Mouse (Mus musculus): ENCODE results near the gene Ints1. TPM values are rescaled to one million over a fixed set of nuclear protein-coding genes. Genes with fewer than 3 reads are reported as not detected.

The Ints1 gene
- polyA plus RNA-seq, 1 experiment from 2014 or later: 32.3 TPM

DNA sequence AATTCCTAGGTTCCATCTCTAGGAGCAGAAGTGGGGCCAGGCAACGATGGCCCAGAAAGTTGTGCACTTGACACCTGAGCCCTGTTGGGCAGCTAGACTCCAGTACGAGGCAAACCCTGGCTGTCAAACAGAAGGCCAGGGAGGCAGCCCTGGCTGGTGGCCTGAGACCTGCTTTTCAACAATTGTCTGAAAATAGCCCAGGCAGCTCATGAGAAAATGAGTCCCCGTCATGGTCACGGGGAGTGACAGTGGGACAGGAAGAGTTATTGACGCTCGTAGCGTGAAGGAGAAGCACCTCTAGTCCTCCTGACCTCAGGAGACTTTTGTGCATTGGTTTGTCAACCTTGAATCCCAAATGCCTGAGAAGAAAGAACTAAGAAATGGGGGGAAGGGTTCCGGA, 5.9 kb upstream of the Ints1 start:
- no peaks in the 10 kb centered on the region for H3K9me3 ChIP-seq (ENCODE audit: control insufficient read depth, low read length)
- 85% methylated on average over 8 of the region's 8 CpGs for WGBS
- ATAC-seq: no peak
- no peak overlapping the region for H3K4me3 ChIP-seq (replicated peaks; ENCODE audit: low read length)
- no peak overlapping the region for H3K9ac ChIP-seq (replicated peaks; ENCODE audit: low read depth, low read length)
- no peak overlapping the region for H3K4me2 ChIP-seq (ENCODE audit: low read length)
- H3K27me3 ChIP-seq (replicated peaks; ENCODE audit: control insufficient read depth, insufficient read depth, low read length): no peaks in the 10 kb centered on the region
- H3K4me1 ChIP-seq (replicated peaks; ENCODE audit: control insufficient read depth, insufficient read depth, low read length): no peaks in the 10 kb centered on the region
- no peak overlapping the region for H3K27ac ChIP-seq (ENCODE audit: low read length)
- no peaks in the 10 kb centered on the region for H3K36me3 ChIP-seq (ENCODE audit: control insufficient read depth, insufficient read depth)

DNA sequence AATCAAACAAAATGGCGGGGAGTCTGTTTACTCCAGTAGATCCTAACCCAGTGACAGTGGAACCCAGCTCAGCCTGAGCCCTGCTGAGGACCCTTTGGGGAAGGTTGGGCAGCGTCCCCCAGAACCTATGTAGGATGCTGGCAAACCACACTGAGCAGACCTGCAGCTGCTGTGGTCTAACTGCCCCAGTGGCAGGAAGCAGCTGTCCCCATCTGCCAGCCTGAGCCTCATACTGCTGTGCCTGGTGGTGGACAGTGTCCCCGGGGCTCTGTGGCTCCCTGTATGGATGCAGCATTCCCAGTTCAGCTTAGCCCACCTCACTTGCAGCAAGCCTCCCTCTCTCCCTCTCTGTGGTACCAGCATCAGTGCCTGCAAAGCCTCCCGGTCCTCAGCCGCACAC, 1.5 kb upstream of the Ints1 start:
- Histone ChIP-seq H3K27me3 (replicated peaks; ENCODE audit: control insufficient read depth, insufficient read depth, low read length) (no peaks in the 10 kb centered on the region), H3K4me1 (replicated peaks; ENCODE audit: control insufficient read depth, insufficient read depth, low read length) (peaks cover 9% of the 10 kb centered on the region), H3K27ac (ENCODE audit: low read length) (no peak overlapping the region), H3K4me3 (replicated peaks; ENCODE audit: low read length) (no peak overlapping the region), H3K9me3 (ENCODE audit: control insufficient read depth, low read length) (no peaks in the 10 kb centered on the region), H3K36me3 (ENCODE audit: control insufficient read depth, insufficient read depth) (peaks cover 9% of the 10 kb centered on the region; the same call in 1 of the 2 replicates), H3K4me2 (ENCODE audit: low read length) (no peak overlapping the region), H3K9ac (replicated peaks; ENCODE audit: low read depth, low read length) (no peak overlapping the region)
- WGBS: 85% methylated on average over 5 of the region's 5 CpGs
- no peak for ATAC-seq

DNA sequence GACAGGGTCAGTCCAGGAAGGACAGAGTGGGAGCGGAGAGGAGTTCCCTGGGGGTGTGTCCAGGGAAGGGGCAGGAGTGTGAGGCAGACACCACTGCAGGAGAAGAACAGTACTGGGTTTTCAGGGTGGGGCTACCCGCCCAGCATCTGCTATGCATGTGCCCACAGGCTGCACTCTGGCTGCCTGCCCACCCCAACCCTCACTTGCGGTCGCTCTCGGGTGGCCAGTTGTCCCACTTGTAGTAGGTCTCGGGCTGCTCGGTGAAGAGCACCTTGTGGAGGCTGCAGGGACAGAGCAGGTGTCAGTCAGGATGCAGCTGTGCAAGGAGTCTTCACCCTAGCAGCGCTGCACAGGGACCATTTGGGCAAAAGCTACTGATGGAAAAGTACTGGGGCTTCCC, 7.3 kb downstream of the Ints1 start:
- WGBS: 91% methylated on average over 8 of the region's 8 CpGs
- no peak overlapping the region for H3K9ac ChIP-seq (replicated peaks; ENCODE audit: low read depth, low read length)
- no peak overlapping the region for H3K27ac ChIP-seq (ENCODE audit: low read length)
- H3K9me3 ChIP-seq (ENCODE audit: control insufficient read depth, low read length): no peaks in the 10 kb centered on the region
- H3K36me3 ChIP-seq (ENCODE audit: control insufficient read depth, insufficient read depth): peaks cover 60% of the 10 kb centered on the region
- H3K27me3 ChIP-seq (replicated peaks; ENCODE audit: control insufficient read depth, insufficient read depth, low read length): no peaks in the 10 kb centered on the region
- no peak overlapping the region for H3K4me2 ChIP-seq (ENCODE audit: low read length)
- no peak for ATAC-seq
- no peak overlapping the region for H3K4me3 ChIP-seq (replicated peaks; ENCODE audit: low read length)
- no peaks in the 10 kb centered on the region for H3K4me1 ChIP-seq (replicated peaks; ENCODE audit: control insufficient read depth, insufficient read depth, low read length)

DNA sequence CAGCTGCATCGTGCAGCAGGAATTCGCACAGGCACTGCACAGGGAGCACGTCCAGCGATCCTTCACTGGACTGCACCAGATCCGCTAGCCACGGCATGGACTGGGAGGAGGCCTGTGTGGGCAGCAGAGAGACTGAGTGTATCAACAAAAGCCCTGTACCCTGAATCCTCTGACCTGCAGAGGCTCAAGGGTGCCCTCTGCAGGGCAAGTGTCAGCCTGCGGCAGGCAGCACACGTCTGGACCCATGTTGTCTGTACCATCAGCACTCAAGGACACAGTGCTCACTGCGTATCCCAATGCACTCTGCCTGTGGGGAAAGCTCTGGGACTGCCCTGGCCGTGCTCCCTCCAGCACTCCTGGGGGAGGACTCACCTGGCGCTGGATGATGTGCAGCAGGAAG, 11.2 kb downstream of the Ints1 start:
- no peak overlapping the region for H3K9ac ChIP-seq (replicated peaks; ENCODE audit: low read depth, low read length)
- H3K36me3 ChIP-seq (ENCODE audit: control insufficient read depth, insufficient read depth): peaks cover 50% of the 10 kb centered on the region
- no peak for ATAC-seq
- H3K4me2 ChIP-seq (ENCODE audit: low read length): no peak overlapping the region
- no peaks in the 10 kb centered on the region for H3K4me1 ChIP-seq (replicated peaks; ENCODE audit: control insufficient read depth, insufficient read depth, low read length)
- 70% methylated on average over 11 of the region's 11 CpGs for WGBS
- no peaks in the 10 kb centered on the region for H3K27me3 ChIP-seq (replicated peaks; ENCODE audit: control insufficient read depth, insufficient read depth, low read length)
- no peak overlapping the region for H3K27ac ChIP-seq (ENCODE audit: low read length)
- no peak overlapping the region for H3K4me3 ChIP-seq (replicated peaks; ENCODE audit: low read length)
- no peaks in the 10 kb centered on the region for H3K9me3 ChIP-seq (ENCODE audit: control insufficient read depth, low read length)

DNA sequence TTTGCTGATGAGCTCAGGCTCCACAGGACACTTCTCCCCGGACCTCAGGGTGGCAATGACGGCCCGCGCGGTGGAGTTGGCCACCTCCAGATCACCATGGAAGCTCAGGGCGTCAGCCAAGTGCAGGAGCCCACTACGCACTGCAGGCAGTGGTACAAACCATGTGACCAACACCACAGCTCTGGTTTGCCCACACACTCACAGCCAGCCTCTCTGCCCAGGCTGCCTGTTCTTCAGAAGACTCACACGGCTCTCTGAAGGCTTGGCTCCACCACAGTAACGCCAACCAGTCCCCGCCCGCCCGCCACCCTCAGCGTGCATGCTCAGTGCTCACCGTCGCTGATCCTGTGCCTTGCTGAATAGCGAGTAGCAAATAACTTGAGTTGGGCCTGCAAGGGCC, 17.4 kb downstream of the Ints1 start:
- ATAC-seq: no peak
- 88% methylated on average over 16 of the region's 16 CpGs for WGBS
- Histone ChIP-seq H3K4me2 (ENCODE audit: low read length) (no peak overlapping the region), H3K9ac (replicated peaks; ENCODE audit: low read depth, low read length) (no peak overlapping the region), H3K4me3 (replicated peaks; ENCODE audit: low read length) (no peak overlapping the region), H3K27me3 (replicated peaks; ENCODE audit: control insufficient read depth, insufficient read depth, low read length) (no peaks in the 10 kb centered on the region), H3K36me3 (ENCODE audit: control insufficient read depth, insufficient read depth) (peaks cover 31% of the 10 kb centered on the region), H3K4me1 (replicated peaks; ENCODE audit: control insufficient read depth, insufficient read depth, low read length) (no peaks in the 10 kb centered on the region), H3K27ac (ENCODE audit: low read length) (no peak overlapping the region), H3K9me3 (ENCODE audit: control insufficient read depth, low read length) (no peaks in the 10 kb centered on the region)

DNA sequence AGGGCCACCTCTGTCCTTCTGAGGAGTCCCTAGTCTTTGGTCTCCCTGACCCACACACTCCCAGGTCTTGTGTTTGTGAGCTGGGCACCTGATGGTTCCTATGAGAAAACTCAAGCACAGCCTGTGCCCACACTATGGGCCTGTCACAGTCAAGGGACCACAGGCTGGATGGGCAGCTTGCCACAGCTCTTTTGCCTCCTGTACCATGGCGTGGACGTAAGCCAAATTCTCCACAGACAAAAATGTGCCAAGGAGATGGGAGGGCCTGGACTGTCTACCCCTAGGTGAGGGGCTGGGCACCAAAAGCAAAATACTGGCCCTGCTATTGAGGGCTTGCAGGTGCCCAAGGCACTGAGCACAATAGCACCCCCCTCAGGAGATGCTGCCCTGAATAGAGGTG, 18.9 kb downstream of the Ints1 start:
- WGBS: 89% methylated on average over 2 of the region's 2 CpGs
- Histone ChIP-seq H3K4me3 (replicated peaks; ENCODE audit: low read length) (no peak overlapping the region), H3K4me2 (ENCODE audit: low read length) (no peak overlapping the region), H3K36me3 (ENCODE audit: control insufficient read depth, insufficient read depth) (peaks cover 26% of the 10 kb centered on the region), H3K27ac (ENCODE audit: low read length) (no peak overlapping the region), H3K27me3 (replicated peaks; ENCODE audit: control insufficient read depth, insufficient read depth, low read length) (no peaks in the 10 kb centered on the region), H3K9ac (replicated peaks; ENCODE audit: low read depth, low read length) (no peak overlapping the region), H3K4me1 (replicated peaks; ENCODE audit: control insufficient read depth, insufficient read depth, low read length) (no peaks in the 10 kb centered on the region), H3K9me3 (ENCODE audit: control insufficient read depth, low read length) (no peaks in the 10 kb centered on the region)
- no peak for ATAC-seq

DNA sequence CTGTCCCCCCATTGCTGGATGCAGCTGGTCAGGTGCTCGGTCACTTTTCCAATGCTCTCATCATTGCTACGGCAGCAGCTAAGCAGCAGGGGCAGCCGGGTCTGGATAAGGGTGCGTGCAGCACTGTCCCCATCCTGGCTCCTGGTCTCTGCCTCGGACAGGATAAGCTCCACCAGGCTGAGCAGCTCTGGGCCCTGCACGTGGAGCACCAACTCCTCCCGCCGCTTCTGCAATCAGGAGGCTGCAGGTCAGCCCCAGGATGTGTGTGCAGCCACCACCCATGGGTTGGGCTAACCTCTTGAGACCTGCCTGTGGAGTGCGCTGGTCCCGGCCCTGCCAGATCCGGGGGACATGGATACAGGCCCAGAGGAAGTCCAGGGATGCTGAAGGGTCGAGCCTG, 19.3 kb downstream of the Ints1 start:
- peaks cover 28% of the 10 kb centered on the region for H3K36me3 ChIP-seq (ENCODE audit: control insufficient read depth, insufficient read depth)
- no peaks in the 10 kb centered on the region for H3K4me1 ChIP-seq (replicated peaks; ENCODE audit: control insufficient read depth, insufficient read depth, low read length)
- H3K4me3 ChIP-seq (replicated peaks; ENCODE audit: low read length): no peak overlapping the region
- no peak overlapping the region for H3K27ac ChIP-seq (ENCODE audit: low read length)
- ATAC-seq: no peak
- no peak overlapping the region for H3K4me2 ChIP-seq (ENCODE audit: low read length)
- H3K9me3 ChIP-seq (ENCODE audit: control insufficient read depth, low read length): no peaks in the 10 kb centered on the region
- H3K9ac ChIP-seq (replicated peaks; ENCODE audit: low read depth, low read length): no peak overlapping the region
- WGBS: 93% methylated on average over 12 of the region's 12 CpGs
- no peaks in the 10 kb centered on the region for H3K27me3 ChIP-seq (replicated peaks; ENCODE audit: control insufficient read depth, insufficient read depth, low read length)

DNA sequence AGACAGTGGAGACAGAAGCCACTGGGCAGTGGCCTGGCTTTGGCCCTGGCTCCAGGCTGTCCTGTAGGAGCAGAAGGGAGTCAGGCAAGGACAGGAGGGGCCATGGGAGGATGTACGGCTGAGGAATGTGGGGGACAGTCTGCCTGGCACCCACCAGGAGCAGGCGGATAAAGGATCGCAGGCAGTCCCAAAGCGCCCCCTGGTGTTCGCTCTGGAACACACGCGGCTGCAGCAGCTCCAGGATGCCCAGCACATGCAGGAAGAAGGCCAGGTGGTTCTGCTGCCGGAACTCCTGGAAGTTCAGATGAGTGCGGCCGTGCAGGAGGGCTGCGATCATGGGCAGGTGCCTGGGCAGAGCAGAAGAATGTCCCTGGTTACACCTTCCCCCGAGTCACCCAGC, 20.7 kb downstream of the Ints1 start:
- H3K27me3 ChIP-seq (replicated peaks; ENCODE audit: control insufficient read depth, insufficient read depth, low read length): no peaks in the 10 kb centered on the region
- no peak for ATAC-seq
- H3K4me3 ChIP-seq (replicated peaks; ENCODE audit: low read length): no peak overlapping the region
- peaks cover 23% of the 10 kb centered on the region for H3K36me3 ChIP-seq (ENCODE audit: control insufficient read depth, insufficient read depth)
- no peaks in the 10 kb centered on the region for H3K4me1 ChIP-seq (replicated peaks; ENCODE audit: control insufficient read depth, insufficient read depth, low read length)
- H3K4me2 ChIP-seq (ENCODE audit: low read length): no peak overlapping the region
- 28% methylated on average over 12 of the region's 12 CpGs for WGBS
- H3K27ac ChIP-seq (ENCODE audit: low read length): no peak overlapping the region
- no peaks in the 10 kb centered on the region for H3K9me3 ChIP-seq (ENCODE audit: control insufficient read depth, low read length)
- H3K9ac ChIP-seq (replicated peaks; ENCODE audit: low read depth, low read length): no peak overlapping the region

DNA sequence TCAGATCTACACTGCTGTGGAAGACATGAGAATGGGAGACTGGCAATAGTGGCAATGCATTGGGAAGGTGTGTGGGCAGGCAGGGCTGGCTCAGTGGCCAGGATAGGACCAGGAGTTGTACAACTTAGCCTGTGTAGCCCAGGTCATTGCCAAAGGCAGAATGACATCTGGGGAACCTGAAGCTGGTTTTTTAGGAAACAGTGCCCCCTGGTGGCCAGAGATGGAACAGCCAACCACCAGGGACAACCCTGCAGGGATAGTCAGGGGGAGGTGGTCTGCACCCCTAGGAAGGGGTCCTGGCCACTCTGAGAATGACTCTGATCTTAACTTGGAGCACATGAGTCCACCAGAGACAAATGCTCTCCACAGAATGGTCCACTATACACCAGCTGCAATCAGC, 24.9 kb downstream of the Ints1 start:
- Histone ChIP-seq H3K36me3 (ENCODE audit: control insufficient read depth, insufficient read depth) (peaks cover 10% of the 10 kb centered on the region), H3K9me3 (ENCODE audit: control insufficient read depth, low read length) (no peaks in the 10 kb centered on the region), H3K4me3 (replicated peaks; ENCODE audit: low read length) (no peak overlapping the region), H3K27me3 (replicated peaks; ENCODE audit: control insufficient read depth, insufficient read depth, low read length) (no peaks in the 10 kb centered on the region), H3K27ac (ENCODE audit: low read length) (no peak overlapping the region), H3K4me1 (replicated peaks; ENCODE audit: control insufficient read depth, insufficient read depth, low read length) (no peaks in the 10 kb centered on the region), H3K4me2 (ENCODE audit: low read length) (no peak overlapping the region), H3K9ac (replicated peaks; ENCODE audit: low read depth, low read length) (no peak overlapping the region)
- 0 out of 2 replicates have a peak, but pooled peaks have one; percentile 28 for ATAC-seq

DNA sequence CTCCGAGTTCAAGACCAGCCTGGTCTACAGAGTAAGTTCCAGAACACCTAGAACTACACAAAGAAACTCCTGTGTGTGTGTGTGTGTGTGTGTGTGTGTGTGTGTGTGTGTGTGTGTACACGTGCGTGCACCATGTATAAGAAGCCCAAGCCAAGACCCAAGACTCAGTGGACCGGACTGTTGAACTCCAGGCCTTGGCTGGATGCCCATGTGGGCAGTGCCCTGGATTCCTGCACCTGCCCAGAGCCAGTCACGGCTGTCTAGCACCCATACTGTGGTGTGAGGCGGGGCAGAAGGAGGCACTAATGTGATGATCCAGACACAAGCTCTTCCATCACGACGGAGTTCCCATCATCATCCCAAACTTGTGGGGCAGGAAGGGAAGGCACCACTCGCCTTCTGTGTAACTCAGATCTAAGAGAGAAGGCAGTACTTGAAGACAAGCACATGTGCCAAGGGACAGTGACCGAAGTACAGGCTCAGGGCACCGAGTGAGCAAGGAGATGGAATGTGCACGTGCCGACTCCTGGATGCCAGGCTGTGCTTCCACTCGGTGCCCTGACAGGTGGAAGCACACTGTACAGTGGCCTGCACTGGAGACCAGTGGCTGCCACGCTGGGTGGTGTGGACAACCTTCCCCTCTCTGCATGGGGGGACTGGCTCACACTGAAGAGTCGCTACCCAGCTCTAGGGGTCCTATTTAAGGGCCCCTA, 25.9 kb downstream of the Ints1 start:
- 81% methylated on average over 16 of the region's 16 CpGs for WGBS
- peaks cover 7% of the 10 kb centered on the region for H3K36me3 ChIP-seq (ENCODE audit: control insufficient read depth, insufficient read depth)
- ATAC-seq: no peak
- no peak overlapping the region for H3K27ac ChIP-seq (ENCODE audit: low read length)
- no peaks in the 10 kb centered on the region for H3K4me1 ChIP-seq (replicated peaks; ENCODE audit: control insufficient read depth, insufficient read depth, low read length)
- H3K27me3 ChIP-seq (replicated peaks; ENCODE audit: control insufficient read depth, insufficient read depth, low read length): no peaks in the 10 kb centered on the region
- H3K4me2 ChIP-seq (ENCODE audit: low read length): no peak overlapping the region
- H3K4me3 ChIP-seq (replicated peaks; ENCODE audit: low read length): no peak overlapping the region
- no peaks in the 10 kb centered on the region for H3K9me3 ChIP-seq (ENCODE audit: control insufficient read depth, low read length)
- no peak overlapping the region for H3K9ac ChIP-seq (replicated peaks; ENCODE audit: low read depth, low read length)

All from forebrain, embryonic 16.5 days (tissue).